ENCODE assay signal across 1 mouse cellular context in the genomic region with DNA sequence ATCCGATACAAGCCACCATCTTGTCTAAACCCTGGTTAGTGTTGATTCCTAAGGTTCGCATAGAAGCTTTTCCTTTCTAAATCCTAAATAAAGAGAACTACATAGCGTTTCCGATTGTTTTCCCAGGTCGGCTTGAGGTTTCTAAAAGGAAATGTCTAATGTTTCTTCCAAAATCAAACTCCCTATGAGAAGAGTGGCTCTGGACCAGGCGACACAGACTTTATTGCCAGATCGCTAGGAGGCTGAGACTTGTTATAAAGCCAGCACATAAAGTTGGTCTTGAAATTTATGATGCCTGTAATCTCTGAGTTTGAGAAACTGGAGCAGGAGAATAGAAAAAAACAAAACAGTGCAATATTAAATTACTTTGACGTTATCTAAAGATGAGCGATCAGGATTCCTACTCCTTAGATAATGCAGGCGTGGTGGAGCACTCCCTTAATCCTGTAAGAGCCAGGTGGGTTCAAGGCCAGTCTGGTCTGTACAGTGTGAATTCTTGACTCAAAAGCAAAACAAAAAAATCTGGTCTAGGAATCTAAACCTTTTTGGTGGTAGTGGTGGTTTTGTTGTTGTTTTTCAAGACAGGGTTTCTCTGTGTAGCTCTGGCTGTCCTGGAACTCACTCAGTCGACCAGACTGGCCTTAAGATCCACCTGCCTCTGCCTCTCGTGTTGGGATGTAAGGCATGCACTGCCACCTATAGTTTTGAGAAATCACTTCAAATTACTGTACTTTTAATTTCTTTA.
TF ChIP-seq lines count a peak whose summit lies in the region.

No protein-coding gene starts in this region.

TF ChIP-seq in CH12.LX, 34 proteins besides CTCF, POLR2A, EP300 and RAD21 (continued from another document):
- TF ChIP-seq MAFK (IDR thresholded peaks at IDR 0.05; ENCODE audit: insufficient replicate concordance, low read length) = 0 out of 2 replicates have a peak, but pooled peaks have one; percentile 49
- no peak for TF ChIP-seq TBP (conservative IDR thresholded peaks at IDR 0.05; ENCODE audit: low read depth, low read length)
- TF ChIP-seq POLR2AphosphoS2 (IDR thresholded peaks at IDR 0.05; ENCODE audit: low read depth, low read length) = no peak; the same call in 1 of the 2 replicates
- TF ChIP-seq JUN (IDR thresholded peaks at IDR 0.05; ENCODE audit: insufficient read depth, low read depth, low read length) = no peak
- 0 out of 2 replicates have a peak, but pooled peaks have one; percentile 14 for TF ChIP-seq SMC3 (IDR thresholded peaks at IDR 0.05; ENCODE audit: low read depth, low read length)
- TF ChIP-seq USF2 (conservative IDR thresholded peaks at IDR 0.05; ENCODE audit: low read depth, low read length) = no peak; the same call in 1 of the 2 replicates
- TF ChIP-seq CHD2 (IDR thresholded peaks at IDR 0.05; ENCODE audit: low read length) = 0 out of 2 replicates have a peak, but pooled peaks have one; percentile 50
- no peak for TF ChIP-seq TCF12 (IDR thresholded peaks at IDR 0.05; ENCODE audit: low read depth, low read length)
- TF ChIP-seq RCOR1 (conservative IDR thresholded peaks at IDR 0.05; ENCODE audit: low read depth, low read length) = no peak
- 0 out of 2 replicates have a peak, but pooled peaks have one; percentile 12 for TF ChIP-seq ZMIZ1 (IDR thresholded peaks at IDR 0.05; ENCODE audit: low read depth, low read length)
- TF ChIP-seq JUND (conservative IDR thresholded peaks at IDR 0.05; ENCODE audit: low read depth, low read length) = peak; percentile 29; the same call in 1 of the 2 replicates
- no peak for TF ChIP-seq MYC (IDR thresholded peaks at IDR 0.05; ENCODE audit: low read depth, low read length)
- TF ChIP-seq UBTF (IDR thresholded peaks at IDR 0.05; ENCODE audit: low read depth, low read length) = 0 out of 2 replicates have a peak, but pooled peaks have one; percentile 1
- TF ChIP-seq SIN3A (IDR thresholded peaks at IDR 0.05; ENCODE audit: low read length) = peak; percentile 18; the same call in 1 of the 2 replicates
- TF ChIP-seq MAZ (IDR thresholded peaks at IDR 0.05; ENCODE audit: low read depth, low read length) = no peak
